Mouse (Mus musculus) lung, embryonic 14.5 days (tissue): ENCODE results near the gene Celf6. TPM values are rescaled to one million over a fixed set of nuclear protein-coding genes. Genes with fewer than 3 reads are reported as not detected.

Experiments
- ATAC-seq: fragments of 200-750 bp; cut with Nextera tagmentation; 2 replicates; pipeline ENCODE4 v1.8.0; 2017; ENCODE audit warnings: mild to moderate bottlenecking, moderate TSS enrichment, moderate library complexity; ENCODE audit not compliant: insufficient read depth
- DNase-seq: peaks from one replicate; pipeline ENCODE4 v3.0.0-alpha.2; 2015
- H3K27ac ChIP-seq: fragments of 300-500 bp; sonication (generic); 2 replicates; pipeline ENCODE4 v1.5.1; 2014; ENCODE audit warnings: low read depth, mild to moderate bottlenecking, moderate library complexity
- H3K27me3 ChIP-seq: fragments of 300-500 bp; sonication (generic); 2 replicates; pipeline ENCODE4 v1.6.1; 2014; ENCODE audit warnings: low read length, control low read depth; ENCODE audit not compliant: insufficient read depth
- H3K36me3 ChIP-seq: fragments of 300-500 bp; sonication (generic); 2 replicates; pipeline ENCODE4 v1.6.1; 2014; ENCODE audit warnings: control low read depth; ENCODE audit not compliant: insufficient read depth
- H3K4me1 ChIP-seq: fragments of 300-500 bp; sonication (generic); 2 replicates; pipeline ENCODE4 v1.6.1; 2014; ENCODE audit warnings: antibody characterized with exemption, control low read depth; ENCODE audit not compliant: insufficient read depth
- H3K4me2 ChIP-seq: fragments of 300-500 bp; sonication (generic); 2 replicates; pipeline ENCODE4 v1.6.1; 2014; ENCODE audit warnings: mild to moderate bottlenecking
- H3K4me3 ChIP-seq: fragments of 300-500 bp; sonication (generic); 2 replicates; pipeline ENCODE4 v1.5.1; 2014; ENCODE audit warnings: low read depth, low read length
- H3K9ac ChIP-seq: fragments of 300-500 bp; sonication (generic); 2 replicates; pipeline ENCODE4 v1.6.1; 2014
- H3K9me3 ChIP-seq: fragments of 300-500 bp; sonication (generic); 2 replicates; pipeline ENCODE4 v1.6.1; 2016; ENCODE audit warnings: low read depth, low read length, control low read depth
- CTCF ChIP-seq: IDR thresholded peaks from 2 replicates; pipeline ENCODE4 v1.5.1; 2016; ENCODE audit warnings: antibody characterized with exemption, low read depth
- WGBS: fragments of 180-500 bp; shearing (Covaris S2); extraction: QIAGEN DNeasy Blood & Tissue Kit; methylation state at CpG from one replicate; pipeline ENCODE4 v1.1.7; 2014; 5-methylcytosine and 5-hydroxymethylcytosine counted together
- polyA plus RNA-seq: library from polyadenylated mRNA; unstranded; fragments of >200 nt; fragmentation: Nextera tagmentation; extraction: Ambion mirVana; gene quantifications from 2 replicates; pipeline ENCODE4 v1.2.1, GENCODE M21; 2014

Celf6 gene
- 0.41 and 0.45 TPM in 2 replicates for polyA plus RNA-seq

DNA sequence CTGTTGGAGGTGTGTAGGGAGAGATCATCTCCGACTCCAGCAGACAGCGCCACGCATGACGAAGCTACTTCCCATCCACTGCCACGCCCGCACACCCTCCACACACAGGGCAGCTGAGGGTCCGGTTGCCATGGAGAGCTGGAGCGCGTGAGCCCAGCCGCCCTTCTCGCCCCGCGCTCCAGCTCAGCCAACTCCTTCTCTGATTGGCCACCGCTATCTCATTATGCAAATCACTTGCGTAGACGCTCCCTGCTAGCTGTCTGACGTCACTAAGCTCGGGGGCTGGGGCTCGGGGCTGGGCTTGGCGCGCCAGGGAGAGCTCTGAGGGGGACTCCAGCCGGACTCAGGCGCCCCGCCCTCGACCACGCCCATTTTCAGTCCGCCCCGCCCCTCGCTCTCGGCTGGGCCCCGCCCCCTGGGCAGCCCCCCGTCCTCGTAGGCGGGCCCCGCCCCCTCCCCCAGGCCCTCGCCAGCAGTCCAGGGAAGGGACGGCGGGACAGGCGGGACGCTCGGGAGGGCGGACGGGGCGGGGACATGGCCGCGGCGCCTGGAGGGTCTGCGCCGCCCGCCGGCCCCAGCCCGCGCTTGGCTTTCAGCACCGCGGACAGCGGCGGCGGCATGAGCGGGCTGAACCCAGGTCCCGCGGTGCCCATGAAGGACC lies at the start of gene Celf6:
Celf6 (plus strand) TSS at position 74 of the 661 bp plus-strand sequence.
- DNase-seq (peak; percentile 97), ATAC-seq (peak; percentile 98)
- no peak within 1 kb of the TSS for H3K9ac ChIP-seq
- H3K4me1 ChIP-seq, result peaks cover 3% of the 10 kb centered on the region; the same call in 1 of the 2 replicates
- under 1% methylated on average over 53 of the region's 61 CpGs for whole genome bisulfite sequencing
- no peaks in the 10 kb centered on the region for H3K9me3 ChIP-seq
- peak within 1 kb of the TSS; percentile 71 for H3K4me2 ChIP-seq
- no peak for TF ChIP-seq CTCF
- no peaks in the 10 kb centered on the region for H3K36me3 ChIP-seq
- H3K4me3 ChIP-seq, result peak within 1 kb of the TSS; percentile 34
- no peaks in the 10 kb centered on the region for H3K27me3 ChIP-seq
- no peak within 1 kb of the TSS for H3K27ac ChIP-seq

DNA sequence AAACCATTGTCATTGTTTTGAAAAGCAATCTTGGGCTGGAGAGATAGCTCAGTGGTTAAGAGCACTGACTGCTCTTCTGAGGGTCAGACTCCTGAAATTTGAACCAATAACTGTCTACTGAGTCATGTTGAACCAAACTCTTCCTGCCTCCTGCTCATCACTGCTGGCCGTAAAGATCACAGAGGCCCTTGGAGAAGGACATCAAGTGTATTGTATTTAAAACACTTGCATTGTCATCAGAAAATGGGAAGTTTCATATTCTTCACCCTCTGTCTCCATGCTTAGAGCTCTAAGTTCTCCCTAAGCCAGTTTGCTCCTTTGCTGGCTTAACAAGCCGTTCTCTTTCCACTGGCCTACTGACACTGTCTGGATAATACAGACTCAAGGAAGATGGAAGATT lies 49.4 kb upstream of the Celf6 start:
- WGBS, result 82% methylated on average over 2 of the region's 2 CpGs
- no peak overlapping the region for H3K27ac ChIP-seq
- no peaks in the 10 kb centered on the region for H3K27me3 ChIP-seq
- no peak overlapping the region for H3K4me3 ChIP-seq
- DNase-seq (no peak), ATAC-seq (no peak)
- no peak for TF ChIP-seq CTCF
- no peak overlapping the region for H3K4me2 ChIP-seq
- no peak overlapping the region for H3K9ac ChIP-seq
- no peaks in the 10 kb centered on the region for H3K36me3 ChIP-seq
- no peaks in the 10 kb centered on the region for H3K4me1 ChIP-seq
- H3K9me3 ChIP-seq, result no peaks in the 10 kb centered on the region

DNA sequence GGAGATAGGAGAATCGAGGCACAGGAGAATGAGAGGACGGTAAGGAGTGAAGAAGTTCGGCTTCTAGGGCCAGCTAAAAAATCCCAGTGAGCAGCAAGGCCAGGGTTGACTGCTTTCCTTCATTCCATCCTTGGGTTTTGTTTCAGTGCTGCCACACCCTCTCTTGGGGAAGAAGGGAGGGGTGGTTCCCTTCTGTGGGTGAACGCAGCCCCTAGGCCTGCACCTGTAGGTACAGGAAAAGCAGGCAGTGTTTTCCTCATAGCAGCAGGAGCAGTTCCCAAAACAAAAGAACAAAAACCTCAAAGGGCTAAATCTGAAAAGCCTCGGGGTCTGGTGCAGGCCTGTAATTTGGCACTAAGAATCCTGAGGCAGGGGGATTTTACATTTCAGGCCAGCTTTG lies 46.1 kb upstream of the Celf6 start:
- WGBS, result 56% methylated on average over 5 of the region's 5 CpGs
- Histone ChIP-seq H3K4me3 (no peak overlapping the region), H3K9ac (no peak overlapping the region), H3K4me2 (no peak overlapping the region), H3K27me3 (no peaks in the 10 kb centered on the region), H3K36me3 (no peaks in the 10 kb centered on the region), H3K27ac (no peak overlapping the region), H3K9me3 (no peaks in the 10 kb centered on the region), H3K4me1 (no peaks in the 10 kb centered on the region)
- TF ChIP-seq CTCF, result no peak
- ATAC-seq, result no peak
- no peak for DNase-seq

DNA sequence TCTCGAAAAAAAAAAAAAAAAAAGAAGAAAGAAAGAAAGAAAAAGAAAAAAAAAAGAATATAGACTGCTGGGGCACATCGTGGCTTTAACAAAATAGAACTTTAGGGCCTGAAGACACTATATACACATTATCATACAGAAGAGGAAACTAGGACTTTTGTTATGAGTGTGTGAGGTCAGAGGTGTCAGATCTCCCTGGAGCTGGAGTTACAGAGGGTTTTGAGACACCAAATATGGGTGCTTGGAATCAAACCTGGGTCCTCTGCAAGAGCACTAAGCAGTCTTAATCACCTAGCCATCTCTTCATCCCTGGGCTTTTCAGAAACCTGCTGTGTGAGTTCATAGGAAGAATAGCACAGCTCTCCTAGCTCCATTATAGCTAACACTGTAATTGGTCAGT lies 44.3 kb upstream of the Celf6 start:
- H3K27me3 ChIP-seq, result no peaks in the 10 kb centered on the region
- DNase-seq (no peak), ATAC-seq (no peak)
- no peak overlapping the region for H3K4me2 ChIP-seq
- H3K9me3 ChIP-seq, result no peaks in the 10 kb centered on the region
- no peak overlapping the region for H3K4me3 ChIP-seq
- no peaks in the 10 kb centered on the region for H3K36me3 ChIP-seq
- no peaks in the 10 kb centered on the region for H3K4me1 ChIP-seq
- no peak for TF ChIP-seq CTCF
- H3K9ac ChIP-seq, result no peak overlapping the region
- H3K27ac ChIP-seq, result no peak overlapping the region
- 72% methylated on average over 2 of the region's 2 CpGs for WGBS

DNA sequence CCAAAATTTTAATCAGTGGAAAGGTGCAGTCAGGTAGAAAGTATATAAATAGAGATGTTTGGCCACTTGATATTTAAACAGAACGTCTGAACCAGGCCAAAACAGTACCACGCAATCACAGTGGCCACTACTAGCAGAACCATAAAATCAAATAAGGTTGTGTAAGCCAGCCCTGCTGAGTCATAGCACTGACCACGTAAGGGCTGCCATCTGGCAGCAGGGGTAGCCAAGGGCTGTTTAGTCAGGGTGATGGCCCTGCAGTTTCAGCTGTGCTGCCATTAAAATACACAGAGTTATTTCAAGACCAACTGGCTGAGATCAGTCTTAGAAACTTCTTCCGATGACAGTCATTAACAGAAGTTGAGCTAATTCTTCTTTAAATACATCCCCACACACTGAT lies 43.8 kb upstream of the Celf6 start:
- no peaks in the 10 kb centered on the region for H3K36me3 ChIP-seq
- H3K9me3 ChIP-seq, result no peaks in the 10 kb centered on the region
- DNase-seq, result no peak
- 77% methylated on average over 4 of the region's 4 CpGs for WGBS
- no peak for ATAC-seq
- H3K27ac ChIP-seq, result no peak overlapping the region
- H3K27me3 ChIP-seq, result no peaks in the 10 kb centered on the region
- no peak overlapping the region for H3K4me3 ChIP-seq
- H3K4me1 ChIP-seq, result no peaks in the 10 kb centered on the region
- H3K9ac ChIP-seq, result no peak overlapping the region
- H3K4me2 ChIP-seq, result no peak overlapping the region
- TF ChIP-seq CTCF, result no peak

DNA sequence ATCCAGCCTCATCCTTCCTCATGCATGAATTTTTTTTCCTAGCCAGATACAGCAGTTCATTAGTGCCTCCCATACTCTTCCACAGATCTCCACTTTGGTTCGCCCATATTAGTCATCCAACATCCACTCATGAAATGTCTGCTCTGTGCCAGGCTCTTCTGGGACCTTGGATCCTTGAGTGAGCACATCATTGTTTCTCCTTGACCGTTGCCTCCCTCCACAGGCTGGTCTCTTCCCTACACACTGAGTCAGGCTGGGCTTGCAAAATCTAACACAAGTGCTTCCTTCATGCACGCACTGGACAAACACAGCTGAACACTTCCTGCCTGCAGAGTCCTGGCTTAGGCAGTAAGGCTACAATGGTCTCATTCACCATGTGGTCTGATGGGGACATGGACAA lies 40.1 kb upstream of the Celf6 start:
- no peaks in the 10 kb centered on the region for H3K27me3 ChIP-seq
- WGBS, result 62% methylated on average over 3 of the region's 3 CpGs

DNA sequence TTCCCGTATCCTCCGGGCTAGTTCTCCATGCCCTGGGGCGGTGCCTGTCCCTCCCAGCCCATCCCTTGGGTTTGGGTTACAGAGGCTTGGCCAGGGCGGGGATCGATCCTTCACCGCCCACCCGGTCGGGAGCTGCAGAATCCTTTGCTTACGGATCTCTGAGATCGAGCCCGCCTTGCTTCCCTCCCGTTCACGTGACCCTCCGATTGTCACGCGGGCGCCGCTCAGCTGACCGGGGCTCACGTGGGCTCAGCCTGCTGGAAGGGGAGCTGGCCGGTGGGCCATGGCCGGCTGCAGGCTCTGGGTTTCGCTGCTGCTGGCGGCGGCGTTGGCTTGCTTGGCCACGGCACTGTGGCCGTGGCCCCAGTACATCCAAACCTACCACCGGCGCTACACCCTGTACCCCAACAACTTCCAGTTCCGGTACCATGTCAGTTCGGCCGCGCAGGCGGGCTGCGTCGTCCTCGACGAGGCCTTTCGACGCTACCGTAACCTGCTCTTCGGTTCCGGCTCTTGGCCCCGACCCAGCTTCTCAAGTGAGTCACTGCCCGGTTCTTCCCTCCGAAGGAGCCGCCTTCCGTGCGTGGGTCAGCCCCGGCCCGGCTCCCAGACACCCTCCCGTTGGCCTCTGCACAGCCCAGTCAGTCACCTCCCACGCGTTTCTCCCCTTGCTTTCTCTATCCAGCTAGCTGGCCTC lies 38.1 kb upstream of the Celf6 start, which contains the start of the genes Hexa and Tmem202:
Hexa (plus strand) TSS at position 100 of the 697 bp plus-strand sequence.
Tmem202 (minus strand) TSS at position 407 of the 697 bp plus-strand sequence.
- Histone ChIP-seq H3K9ac (peak within 1 kb of the TSS; percentile 71), H3K9me3 (no peaks in the 10 kb centered on the region), H3K4me3 (peak within 1 kb of the TSS; percentile 69), H3K4me2 (peak within 1 kb of the TSS; percentile 89), H3K27me3 (no peaks in the 10 kb centered on the region), H3K4me1 (peaks cover 14% of the 10 kb centered on the region; the same call in 1 of the 2 replicates), H3K27ac (no peak within 1 kb of the TSS), H3K36me3 (no peaks in the 10 kb centered on the region)
- no peak for TF ChIP-seq CTCF
- WGBS, result under 1% methylated on average over 55 of the region's 55 CpGs
- DNase-seq (peak; percentile 94), ATAC-seq (peak; percentile 93)

More for the DNA sequence above, 40.1 kb upstream of the Celf6 start:
- no peak overlapping the region for H3K4me3 ChIP-seq
- H3K4me1 ChIP-seq, result peaks cover 14% of the 10 kb centered on the region; the same call in 1 of the 2 replicates
- no peaks in the 10 kb centered on the region for H3K36me3 ChIP-seq
- TF ChIP-seq CTCF, result 0 out of 2 replicates have a peak, but pooled peaks have one; percentile 5
- H3K27ac ChIP-seq, result no peak overlapping the region
- no peaks in the 10 kb centered on the region for H3K9me3 ChIP-seq
- no peak overlapping the region for H3K9ac ChIP-seq
- DNase-seq, result no peak
- no peak overlapping the region for H3K4me2 ChIP-seq
- ATAC-seq, result no peak
